Mouse (Mus musculus) lung, adult 2 months (tissue): Measurements from ENCODE around the gene Rassf10.

Experiments used
- CTCF ChIP-seq: fragments of 200-500 bp; IDR thresholded peaks from 2 replicates; pipeline ENCODE4 v1.5.1; 2011; ENCODE audit warnings: mild to moderate bottlenecking, low read length, control low read depth; ENCODE audit not compliant: insufficient read depth
- POLR2A ChIP-seq: fragments of 200-500 bp; IDR thresholded peaks from 2 replicates; pipeline ENCODE4 v1.6.1; 2011; ENCODE audit warnings: low read depth, mild to moderate bottlenecking, control low read depth, low read length, borderline replicate concordance; ENCODE audit errors: extremely low read depth

DNA sequence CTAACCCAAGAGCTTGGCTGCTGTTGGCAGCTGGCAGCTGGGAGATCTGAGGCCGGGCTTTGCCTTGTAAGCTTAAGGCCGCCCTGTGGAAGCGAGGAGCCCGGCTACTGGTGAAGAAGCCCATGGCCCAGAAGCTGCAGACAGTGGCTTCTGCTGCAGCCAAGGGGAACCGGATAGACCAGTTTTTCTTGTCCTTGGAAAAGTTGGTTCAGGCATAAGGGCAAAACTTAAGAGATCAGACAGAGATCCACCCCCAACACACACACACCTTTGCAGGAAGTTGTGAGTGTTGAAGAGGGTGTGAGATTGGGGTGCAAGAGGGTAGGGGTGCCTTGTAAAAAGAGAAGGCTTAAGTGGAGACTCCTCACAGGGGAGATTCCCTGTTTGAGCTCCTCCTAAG, 39.2 kb downstream of the Rassf10 start:
- TF ChIP-seq CTCF (no peak), POLR2A (no peak)
